Mouse (Mus musculus): ENCODE data around the gene Cadm3. TPM values are rescaled to one million over a fixed set of nuclear protein-coding genes. Genes with fewer than 3 reads are reported as not detected.
A peak's percentile ranks its signal among the peaks of the same experiment; 100 is the strongest.

Gene Cadm3
- 5.2 and 6.1 TPM in 2 replicates for polyA plus RNA-seq (2015; fragmentation: Nextera tagmentation; extraction: Ambion mirVana)

- Histone ChIP-seq H3K4me2 (peak within 1 kb of the TSS; percentile 95), H3K27me3 (peaks cover 40% of the 10 kb centered on the region), H3K27ac (0 out of 2 replicates have a peak within 1 kb of the TSS, but pooled peaks have one; percentile 11), H3K4me1 (peaks cover 18% of the 10 kb centered on the region), H3K36me3 (no peaks in the 10 kb centered on the region), H3K4me3 (peak within 1 kb of the TSS; percentile 69), H3K9ac (peak within 1 kb of the TSS; percentile 76), H3K9me3 (no peaks in the 10 kb centered on the region)
- peak; percentile 52; the same call in 1 of the 2 replicates for ATAC-seq (ENCODE audit: insufficient number of reproducible peaks, insufficient read depth, low FRiP score, low TSS enrichment, low read depth)
- WGBS = under 1% methylated on average over 41 of the region's 46 CpGs
Observed at GRCm38 (mm10) chr1:173367356-173368046, at the start of gene Cadm3. Cadm3 (minus strand) TSS chr1:173367695.

GRCm38 (mm10) chr1:173414631-173415030, 47.1 kb upstream of the Cadm3 start:
- no peak overlapping the region for H3K9ac ChIP-seq
- H3K9me3 ChIP-seq = no peaks in the 10 kb centered on the region
- no peak for ATAC-seq (ENCODE audit: insufficient number of reproducible peaks, insufficient read depth, low FRiP score, low TSS enrichment, low read depth)
- 64% methylated on average over 3 of the region's 3 CpGs for WGBS
- no peak overlapping the region for H3K27ac ChIP-seq
- no peak overlapping the region for H3K4me2 ChIP-seq
- no peaks in the 10 kb centered on the region for H3K36me3 ChIP-seq
- H3K27me3 ChIP-seq = no peaks in the 10 kb centered on the region
- H3K4me3 ChIP-seq = no peak overlapping the region
- H3K4me1 ChIP-seq = no peaks in the 10 kb centered on the region

- no peak overlapping the region for H3K27ac ChIP-seq
- WGBS = 87% methylated on average over 4 of the region's 4 CpGs
- ATAC-seq (ENCODE audit: insufficient number of reproducible peaks, insufficient read depth, low FRiP score, low TSS enrichment, low read depth) = no peak
Observed at GRCm38 (mm10) chr1:173411863-173412262, 44.4 kb upstream of the Cadm3 start.

GRCm38 (mm10) chr1:173409066-173409465, 41.6 kb upstream of the Cadm3 start:
- no peak overlapping the region for H3K9ac ChIP-seq
- H3K4me3 ChIP-seq = no peak overlapping the region
- no peak overlapping the region for H3K27ac ChIP-seq
- no peak overlapping the region for H3K4me2 ChIP-seq
- no peaks in the 10 kb centered on the region for H3K27me3 ChIP-seq
- no peak for ATAC-seq (ENCODE audit: insufficient number of reproducible peaks, insufficient read depth, low FRiP score, low TSS enrichment, low read depth)
- H3K36me3 ChIP-seq = no peaks in the 10 kb centered on the region
- no peaks in the 10 kb centered on the region for H3K4me1 ChIP-seq
- no peaks in the 10 kb centered on the region for H3K9me3 ChIP-seq

More at GRCm38 (mm10) chr1:173411863-173412262, 44.4 kb upstream of the Cadm3 start:
- no peaks in the 10 kb centered on the region for H3K4me1 ChIP-seq
- H3K4me3 ChIP-seq = no peak overlapping the region
- H3K9me3 ChIP-seq = no peaks in the 10 kb centered on the region
- no peak overlapping the region for H3K9ac ChIP-seq
- H3K27me3 ChIP-seq = no peaks in the 10 kb centered on the region
- no peaks in the 10 kb centered on the region for H3K36me3 ChIP-seq
- H3K4me2 ChIP-seq = no peak overlapping the region

- ATAC-seq (ENCODE audit: insufficient number of reproducible peaks, insufficient read depth, low FRiP score, low TSS enrichment, low read depth) = no peak
- H3K9me3 ChIP-seq = no peaks in the 10 kb centered on the region
- H3K4me3 ChIP-seq = no peak overlapping the region
- H3K27me3 ChIP-seq = no peaks in the 10 kb centered on the region
- WGBS = 84% methylated on average over 5 of the region's 5 CpGs
- H3K36me3 ChIP-seq = no peaks in the 10 kb centered on the region
- H3K9ac ChIP-seq = no peak overlapping the region
- H3K4me2 ChIP-seq = no peak overlapping the region
- H3K27ac ChIP-seq = no peak overlapping the region
- H3K4me1 ChIP-seq = no peaks in the 10 kb centered on the region
Observed at GRCm38 (mm10) chr1:173404696-173405309, 37.3 kb upstream of the Cadm3 start.

GRCm38 (mm10) chr1:173398323-173398970, 31.0 kb upstream of the Cadm3 start:
- WGBS = 34% methylated on average over 3 of the region's 3 CpGs
- no peak for ATAC-seq (ENCODE audit: insufficient number of reproducible peaks, insufficient read depth, low FRiP score, low TSS enrichment, low read depth)

GRCm38 (mm10) chr1:173391754-173392153, 24.3 kb upstream of the Cadm3 start:
- Histone ChIP-seq H3K9ac (no peak overlapping the region), H3K4me3 (no peak overlapping the region), H3K4me2 (no peak overlapping the region), H3K36me3 (no peaks in the 10 kb centered on the region), H3K4me1 (peaks cover 14% of the 10 kb centered on the region), H3K27me3 (no peaks in the 10 kb centered on the region), H3K9me3 (no peaks in the 10 kb centered on the region), H3K27ac (no peak overlapping the region)
- no peak for ATAC-seq (ENCODE audit: insufficient number of reproducible peaks, insufficient read depth, low FRiP score, low TSS enrichment, low read depth)
- 82% methylated on average over 6 of the region's 6 CpGs for WGBS

More at GRCm38 (mm10) chr1:173398323-173398970, 31.0 kb upstream of the Cadm3 start:
- H3K4me1 ChIP-seq = no peaks in the 10 kb centered on the region
- no peaks in the 10 kb centered on the region for H3K9me3 ChIP-seq
- H3K36me3 ChIP-seq = no peaks in the 10 kb centered on the region
- H3K4me3 ChIP-seq = no peak overlapping the region
- H3K9ac ChIP-seq = no peak overlapping the region
- H3K27me3 ChIP-seq = no peaks in the 10 kb centered on the region
- no peak overlapping the region for H3K4me2 ChIP-seq
- no peak overlapping the region for H3K27ac ChIP-seq

GRCm38 (mm10) chr1:173389901-173390401, 22.5 kb upstream of the Cadm3 start:
- peak overlapping the region; percentile 49; the same call in 1 of the 2 replicates for H3K27ac ChIP-seq
- no peaks in the 10 kb centered on the region for H3K36me3 ChIP-seq
- H3K4me2 ChIP-seq = peak overlapping the region; percentile 56
- 2% methylated on average over 13 of the region's 13 CpGs for WGBS
- no peak for ATAC-seq (ENCODE audit: insufficient number of reproducible peaks, insufficient read depth, low FRiP score, low TSS enrichment, low read depth)
- H3K27me3 ChIP-seq = no peaks in the 10 kb centered on the region
- peak overlapping the region; percentile 33 for H3K4me3 ChIP-seq
- H3K9ac ChIP-seq = peak overlapping the region; percentile 32; the same call in 1 of the 2 replicates
- no peaks in the 10 kb centered on the region for H3K9me3 ChIP-seq
- H3K4me1 ChIP-seq = peaks cover 14% of the 10 kb centered on the region

- Histone ChIP-seq H3K4me3 (peak overlapping the region; percentile 33), H3K4me1 (peaks cover 14% of the 10 kb centered on the region), H3K4me2 (peak overlapping the region; percentile 56), H3K9ac (peak overlapping the region; percentile 32; the same call in 1 of the 2 replicates), H3K27me3 (no peaks in the 10 kb centered on the region), H3K36me3 (no peaks in the 10 kb centered on the region), H3K27ac (peak overlapping the region; percentile 49; the same call in 1 of the 2 replicates), H3K9me3 (no peaks in the 10 kb centered on the region)
- no peak for ATAC-seq (ENCODE audit: insufficient number of reproducible peaks, insufficient read depth, low FRiP score, low TSS enrichment, low read depth)
- 4% methylated on average over 3 of the region's 3 CpGs for WGBS
Observed at GRCm38 (mm10) chr1:173389431-173389830, 21.9 kb upstream of the Cadm3 start.

- H3K36me3 ChIP-seq = no peaks in the 10 kb centered on the region
- no peak overlapping the region for H3K4me2 ChIP-seq
- WGBS = 84% methylated on average over 6 of the region's 6 CpGs
- H3K9ac ChIP-seq = no peak overlapping the region
- no peaks in the 10 kb centered on the region for H3K9me3 ChIP-seq
- H3K27me3 ChIP-seq = no peaks in the 10 kb centered on the region
- no peak for ATAC-seq (ENCODE audit: insufficient number of reproducible peaks, insufficient read depth, low FRiP score, low TSS enrichment, low read depth)
- H3K4me3 ChIP-seq = no peak overlapping the region
- H3K4me1 ChIP-seq = no peaks in the 10 kb centered on the region
- H3K27ac ChIP-seq = no peak overlapping the region
Observed at GRCm38 (mm10) chr1:173381436-173381835, 13.9 kb upstream of the Cadm3 start.

- Histone ChIP-seq H3K27ac (no peak overlapping the region), H3K27me3 (no peaks in the 10 kb centered on the region), H3K9ac (no peak overlapping the region), H3K4me2 (no peak overlapping the region), H3K36me3 (no peaks in the 10 kb centered on the region), H3K9me3 (no peaks in the 10 kb centered on the region), H3K4me1 (no peaks in the 10 kb centered on the region), H3K4me3 (no peak overlapping the region)
- 27% methylated on average over 13 of the region's 13 CpGs for WGBS
- no peak for ATAC-seq (ENCODE audit: insufficient number of reproducible peaks, insufficient read depth, low FRiP score, low TSS enrichment, low read depth)
Observed at GRCm38 (mm10) chr1:173377380-173378112, 10.1 kb upstream of the Cadm3 start.
